Mouse (Mus musculus) MEL (cell line): ENCODE data around the gene Olfr1246. TPM values are rescaled to one million over a fixed set of nuclear protein-coding genes. Genes with fewer than 3 reads are reported as not detected.
"Not testable (repeated sequence)": the region's sequence is repeated elsewhere in the genome, so short reads cannot be mapped to it uniquely, and the experiment has no call there.

Experiments
- DNase-seq: peaks from one replicate; pipeline ENCODE4 v3.0.0; 2011; ENCODE audit warnings: low read depth, low spot score
- H3K27ac ChIP-seq: 2 replicates; pipeline ENCODE4 v1.5.1; 2012; ENCODE audit warnings: low read depth, mild to moderate bottlenecking, control low read depth, low read length, moderate library complexity; ENCODE audit not compliant: control insufficient read depth
- H3K27me3 ChIP-seq, 2 experiments: fragments of 150-350 bp in 1 of 2; sonication (generic) in 1 of 2; 2 replicates each; pipeline ENCODE4 v1.6.1; 2012; ENCODE audit warnings: low read length in 2 of 2, mild to moderate bottlenecking in 2 of 2, improper control_type of control experiment in 1 of 2, moderate library complexity in 1 of 2; ENCODE audit not compliant: insufficient read depth in 2 of 2, control insufficient read depth in 1 of 2
- H3K36me3 ChIP-seq, 2 experiments: 2 replicates each; pipeline ENCODE4 v1.6.1; 2012 to 2014; ENCODE audit warnings: low read length in 2 of 2, improper control_type of control experiment in 1 of 2, inconsistent platforms in 1 of 2, mild to moderate bottlenecking in 1 of 2; ENCODE audit not compliant: insufficient read depth in 2 of 2, control insufficient read depth in 1 of 2
- H3K4me1 ChIP-seq, 2 experiments: fragments of 150-350 bp in 1 of 2; sonication (generic) in 1 of 2; 2 replicates each; pipeline ENCODE4 v1.6.1; 2012; ENCODE audit warnings: low read length in 2 of 2, improper control_type of control experiment in 1 of 2, mild to moderate bottlenecking in 1 of 2; ENCODE audit not compliant: insufficient read depth in 2 of 2, control insufficient read depth in 1 of 2
- H3K4me3 ChIP-seq, 2 experiments: fragments of 150-350 bp in 1 of 2; sonication (generic) in 1 of 2; 2 replicates each; pipeline ENCODE4 v1.5.1; 2012; ENCODE audit warnings: low read depth in 2 of 2, low read length in 2 of 2, mild to moderate bottlenecking in 2 of 2, moderate library complexity in 2 of 2, control low read depth in 1 of 2, improper control_type of control experiment in 1 of 2; ENCODE audit not compliant: control insufficient read depth in 1 of 2, insufficient read depth in 1 of 2
- H3K79me2 ChIP-seq: 2 replicates; pipeline ENCODE4 v1.6.1; 2012; ENCODE audit warnings: mild to moderate bottlenecking, low read length, moderate library complexity; ENCODE audit not compliant: control insufficient read depth, poor library complexity, insufficient read depth
- H3K9ac ChIP-seq: 2 replicates; pipeline ENCODE4 v1.6.1; 2012; ENCODE audit warnings: low read depth, mild to moderate bottlenecking, control low read depth, low read length, moderate library complexity; ENCODE audit not compliant: control insufficient read depth, poor library complexity, severe bottlenecking
- H3K9me3 ChIP-seq: fragments of 150-350 bp; sonication (generic); replicated peaks from 2 replicates; pipeline ENCODE4 v1.6.1; 2012; ENCODE audit warnings: mild to moderate bottlenecking, low read length, improper control_type of control experiment, moderate library complexity; ENCODE audit not compliant: insufficient read depth
- E2F4 ChIP-seq: IDR thresholded peaks from 2 replicates; pipeline ENCODE4 v1.6.1; 2011; ENCODE audit warnings: low read depth, low read length, improper control_type of control experiment, borderline replicate concordance
- ELF1 ChIP-seq: IDR thresholded peaks from 2 replicates; pipeline ENCODE4 v1.6.1; 2014; ENCODE audit warnings: low read depth, mild to moderate bottlenecking, inconsistent platforms, low read length, improper control_type of control experiment, moderate library complexity
- GABPA ChIP-seq: IDR thresholded peaks from 2 replicates; pipeline ENCODE4 v1.6.1; 2012; ENCODE audit warnings: low read depth, mild to moderate bottlenecking, inconsistent platforms, low read length, improper control_type of control experiment, moderate library complexity
- GATA1 ChIP-seq: IDR thresholded peaks from 2 replicates; pipeline ENCODE4 v1.6.1; 2011; ENCODE audit warnings: low read depth, low read length, improper control_type of control experiment
- HCFC1 ChIP-seq: IDR thresholded peaks from 2 replicates; pipeline ENCODE4 v1.6.1; 2012; ENCODE audit warnings: low read depth, mild to moderate bottlenecking, inconsistent platforms, low read length, improper control_type of control experiment, moderate library complexity
- JUND ChIP-seq: IDR thresholded peaks from 2 replicates; pipeline ENCODE4 v1.6.1; 2011; ENCODE audit warnings: low read depth, mild to moderate bottlenecking, improper control_type of control experiment, low read length
- MAFK ChIP-seq: IDR thresholded peaks from 2 replicates; pipeline ENCODE4 v1.6.1; 2011; ENCODE audit warnings: low read depth, mild to moderate bottlenecking, low read length, improper control_type of control experiment, borderline replicate concordance
- MEF2A ChIP-seq: IDR thresholded peaks from 2 replicates; pipeline ENCODE4 v1.6.1; 2014; ENCODE audit warnings: low read depth, mild to moderate bottlenecking, inconsistent platforms, low read length, improper control_type of control experiment; ENCODE audit not compliant: poor library complexity, insufficient replicate concordance, severe bottlenecking; ENCODE audit errors: extremely low read depth
- MYC ChIP-seq: IDR thresholded peaks from 2 replicates; pipeline ENCODE4 v1.6.1; 2011; ENCODE audit warnings: low read depth, mild to moderate bottlenecking, low read length, improper control_type of control experiment, moderate library complexity
- NELFE ChIP-seq: IDR thresholded peaks from 2 replicates; pipeline ENCODE4 v1.6.1; 2011; ENCODE audit warnings: low read depth, low read length, improper control_type of control experiment
- POLR2AphosphoS2 ChIP-seq: IDR thresholded peaks from 2 replicates; pipeline ENCODE4 v1.6.1; 2011; ENCODE audit warnings: low read length, improper control_type of control experiment
- SMC3 ChIP-seq: IDR thresholded peaks from 2 replicates; pipeline ENCODE4 v1.6.1; 2011; ENCODE audit warnings: low read depth, low read length, improper control_type of control experiment
- TBP ChIP-seq: IDR thresholded peaks from 2 replicates; pipeline ENCODE4 v1.8.0; 2011; ENCODE audit warnings: low read depth, low read length, improper control_type of control experiment
- TCF12 ChIP-seq: IDR thresholded peaks from 2 replicates; pipeline ENCODE4 v1.6.1; 2014; ENCODE audit warnings: low read depth, mild to moderate bottlenecking, inconsistent platforms, low read length, improper control_type of control experiment, moderate library complexity
- USF1 ChIP-seq: IDR thresholded peaks from 2 replicates; pipeline ENCODE4 v1.6.1; 2014; ENCODE audit warnings: low read depth, mild to moderate bottlenecking, inconsistent platforms, low read length, improper control_type of control experiment, moderate library complexity
- ZKSCAN1 ChIP-seq: IDR thresholded peaks from 2 replicates; pipeline ENCODE4 v1.6.1; 2012; ENCODE audit warnings: low read depth, mild to moderate bottlenecking, inconsistent platforms, low read length, improper control_type of control experiment, moderate library complexity
- ZNF384 ChIP-seq: IDR thresholded peaks from 2 replicates; pipeline ENCODE4 v1.6.1; 2012; ENCODE audit warnings: low read depth, mild to moderate bottlenecking, inconsistent platforms, low read length, improper control_type of control experiment
- polyA plus RNA-seq, 2 experiments: library from polyadenylated mRNA; stranded (reverse) in 1 of 2; unstranded in 1 of 2; fragments of >175 nt in 1 of 2; fragments of >200 nt in 1 of 2; gene quantifications; 2 replicates each; pipeline versions ENCODE4 v1.2.1 to v1.2.4; 2012; ENCODE audit warnings: low replicate concordance in 2 of 2, low read depth in 1 of 2; ENCODE audit not compliant: insufficient read length in 2 of 2, insufficient read depth in 1 of 2, missing spikeins in 1 of 2
- total RNA-seq: library from RNA; depleted of rRNA; stranded (reverse); fragments of 300-350 nt; gene quantifications from 2 replicates; pipeline ENCODE4 v1.2.3, GENCODE M21; 2012

Olfr1246 gene
- total and polyA plus RNA-seq, 3 experiments: not detected

GRCm38 (mm10) chr2:89614030-89614429 is 21.1 kb upstream of the Olfr1246 start, which contains the start of gene Olfr1247:
Olfr1247 (minus strand) TSS chr2:89614130.
- TF ChIP-seq TCF12 (no peak), TBP (no peak), ZNF384 (no peak)
- Histone ChIP-seq H3K27me3 (no peaks in the 10 kb centered on the region), H3K9me3 (no peaks in the 10 kb centered on the region), H3K27ac (no peak within 1 kb of the TSS), H3K4me3 (no peak within 1 kb of the TSS), H3K36me3 (no peaks in the 10 kb centered on the region), H3K9ac (no peak within 1 kb of the TSS), H3K4me1 (no peaks in the 10 kb centered on the region), H3K79me2 (no peaks in the 10 kb centered on the region)
- DNase-seq: no peak

DNA sequence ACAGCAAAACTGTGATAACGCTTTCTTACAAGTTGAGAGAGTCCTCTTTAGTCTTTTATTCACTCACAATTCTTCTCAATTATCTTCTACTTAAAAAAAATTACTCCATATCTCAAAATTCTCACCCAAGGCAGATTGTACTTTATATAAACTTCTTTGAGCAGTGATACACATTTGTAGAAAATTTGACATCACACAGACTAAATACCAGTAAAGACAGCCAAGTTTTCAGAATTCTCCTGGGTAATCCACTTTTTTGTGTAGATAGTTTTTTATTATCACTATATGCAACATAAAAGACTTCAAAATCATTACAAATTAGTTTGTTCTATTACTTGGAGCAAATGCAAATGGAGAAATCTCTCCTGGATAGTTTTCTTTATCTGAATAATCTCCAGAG is 14.6 kb downstream of the Olfr1246 start, which contains the start of gene Olfr1245:
Gene Olfr1245, minus strand, starts transcription at position 101 of the 400 bp plus-strand sequence.
- H3K27me3 ChIP-seq: no peaks in the 10 kb centered on the region
- no peak for DNase-seq
- H3K27ac ChIP-seq: no peak within 1 kb of the TSS
- no peaks in the 10 kb centered on the region for H3K36me3 ChIP-seq
- no peaks in the 10 kb centered on the region for H3K9me3 ChIP-seq
- H3K4me1 ChIP-seq: no peaks in the 10 kb centered on the region
- no peak within 1 kb of the TSS for H3K9ac ChIP-seq
- no peak within 1 kb of the TSS for H3K4me3 ChIP-seq
- no peak for TF ChIP-seq ZKSCAN1
- TF ChIP-seq MYC: no peak
- no peak for TF ChIP-seq JUND
- TF ChIP-seq HCFC1: no peak
- TF ChIP-seq MEF2A: no peak
- TF ChIP-seq E2F4: no peak
- TF ChIP-seq NELFE: no peak
- TF ChIP-seq MAFK: no peak
- TF ChIP-seq USF1: no peak
- TF ChIP-seq ELF1: no peak
- TF ChIP-seq POLR2AphosphoS2: no peak
- TF ChIP-seq SMC3: no peak
- TF ChIP-seq GATA1: no peak
- TF ChIP-seq GABPA: no peak
- H3K79me2 ChIP-seq: no peaks in the 10 kb centered on the region

DNA sequence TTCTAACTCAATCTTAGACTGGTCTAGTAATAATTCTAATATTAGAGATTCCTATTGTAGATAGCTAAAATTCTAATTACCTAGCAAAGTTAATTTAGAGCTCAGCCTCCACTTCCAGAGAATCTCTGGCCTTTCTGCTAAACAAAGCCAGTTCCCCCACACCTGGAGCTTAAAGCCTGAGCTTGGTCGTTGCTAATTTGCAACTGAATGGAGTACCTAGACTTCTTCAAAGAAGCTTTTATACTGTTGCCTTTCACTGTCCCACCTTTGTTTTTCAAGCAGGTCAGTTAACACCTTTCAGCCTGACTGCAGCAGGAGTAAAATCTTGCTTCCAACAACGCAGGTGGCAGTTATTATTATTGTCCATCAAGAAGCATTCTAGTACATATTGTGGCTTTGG is 30.3 kb downstream of the Olfr1246 start:
- H3K79me2 ChIP-seq, H3K36me3 ChIP-seq, H3K9me3 ChIP-seq, H3K4me1 ChIP-seq, H3K9ac ChIP-seq, H3K27ac ChIP-seq, DNase-seq, H3K27me3 ChIP-seq, H3K4me3 ChIP-seq: not testable (repeated sequence)
